Mouse (Mus musculus): Measurements from ENCODE around the gene Pola2. TPM values are rescaled to one million over a fixed set of nuclear protein-coding genes. Genes with fewer than 3 reads are reported as not detected.

Pola2 gene
- total and polyA plus RNA-seq, 2 experiments from 2014 or later: 16.7 to 21.6 TPM

- no peaks in the 10 kb centered on the region for H3K36me3 ChIP-seq (ENCODE audit: insufficient read depth, low read length)
- TF ChIP-seq CTCF (IDR thresholded peaks at IDR 0.05): no peak
- peak within 1 kb of the TSS; percentile 69 for H3K4me3 ChIP-seq (ENCODE audit: low read depth, low read length)
- H3K27me3 ChIP-seq (ENCODE audit: insufficient read depth, low read length): no peaks in the 10 kb centered on the region
- no peaks in the 10 kb centered on the region; the same call in 1 of the 2 replicates for H3K4me1 ChIP-seq (ENCODE audit: insufficient read depth, low read length)
- ATAC-seq (ENCODE audit: low FRiP score) (peak; percentile 90), DNase-seq (ENCODE audit: low spot score) (peak; percentile 96)
- WGBS: under 1% methylated on average over 18 of the region's 18 CpGs
- peak within 1 kb of the TSS; percentile 76 for H3K27ac ChIP-seq (ENCODE audit: low read depth, low read length)
- no peaks in the 10 kb centered on the region for H3K9me3 ChIP-seq (ENCODE audit: low read length)
- H3K4me2 ChIP-seq (ENCODE audit: low read depth, low read length, poor library complexity, severe bottlenecking): peak within 1 kb of the TSS; percentile 71
- H3K9ac ChIP-seq (replicated peaks; ENCODE audit: low read length, poor library complexity, severe bottlenecking): peak within 1 kb of the TSS; percentile 73
Measured at GRCm38 (mm10) chr19:5924713-5925093, 39.3 kb downstream of the Pola2 start, which contains the start of gene Cdc42ep2. TSS of gene Cdc42ep2 (minus strand) at chr19:5924816.

GRCm38 (mm10) chr19:5923990-5924712 lies 39.9 kb downstream of the Pola2 start:
- peak overlapping the region; percentile 76 for H3K27ac ChIP-seq (ENCODE audit: low read depth, low read length)
- H3K9ac ChIP-seq (replicated peaks; ENCODE audit: low read length, poor library complexity, severe bottlenecking): peak overlapping the region; percentile 73
- H3K4me2 ChIP-seq (ENCODE audit: low read depth, low read length, poor library complexity, severe bottlenecking): peak overlapping the region; percentile 71
- H3K9me3 ChIP-seq (ENCODE audit: low read length): no peaks in the 10 kb centered on the region
- H3K36me3 ChIP-seq (ENCODE audit: insufficient read depth, low read length): no peaks in the 10 kb centered on the region
- no peaks in the 10 kb centered on the region; the same call in 1 of the 2 replicates for H3K4me1 ChIP-seq (ENCODE audit: insufficient read depth, low read length)
- ATAC-seq (ENCODE audit: low FRiP score) (peak; percentile 80), DNase-seq (ENCODE audit: low spot score) (peak; percentile 95)
- peak; percentile 86 for TF ChIP-seq CTCF (IDR thresholded peaks at IDR 0.05)
- WGBS: under 1% methylated on average over 38 of the region's 38 CpGs
- peak overlapping the region; percentile 69 for H3K4me3 ChIP-seq (ENCODE audit: low read depth, low read length)
- H3K27me3 ChIP-seq (ENCODE audit: insufficient read depth, low read length): no peaks in the 10 kb centered on the region

GRCm38 (mm10) chr19:5922963-5923362 lies 41.0 kb downstream of the Pola2 start:
- no peak for TF ChIP-seq CTCF (IDR thresholded peaks at IDR 0.05)
- ATAC-seq (ENCODE audit: low FRiP score) (no peak), DNase-seq (ENCODE audit: low spot score) (no peak)
- Histone ChIP-seq H3K9ac (replicated peaks; ENCODE audit: low read length, poor library complexity, severe bottlenecking) (no peak overlapping the region), H3K4me2 (ENCODE audit: low read depth, low read length, poor library complexity, severe bottlenecking) (no peak overlapping the region), H3K4me3 (ENCODE audit: low read depth, low read length) (no peak overlapping the region), H3K4me1 (ENCODE audit: insufficient read depth, low read length) (no peaks in the 10 kb centered on the region; the same call in 1 of the 2 replicates), H3K27ac (ENCODE audit: low read depth, low read length) (no peak overlapping the region), H3K9me3 (ENCODE audit: low read length) (no peaks in the 10 kb centered on the region), H3K27me3 (ENCODE audit: insufficient read depth, low read length) (no peaks in the 10 kb centered on the region), H3K36me3 (ENCODE audit: insufficient read depth, low read length) (peaks cover 9% of the 10 kb centered on the region)
- 92% methylated on average over 3 of the region's 3 CpGs for WGBS

- DNase-seq (ENCODE audit: low spot score): no peak
- H3K4me3 ChIP-seq (ENCODE audit: low read depth, low read length): no peak overlapping the region
- 0 out of 2 replicates have a peak overlapping the region, but pooled peaks have one; percentile 24 for H3K9ac ChIP-seq (replicated peaks; ENCODE audit: low read length, poor library complexity, severe bottlenecking)
- WGBS: 77% methylated on average over 15 of the region's 15 CpGs
- no peaks in the 10 kb centered on the region; the same call in 1 of the 2 replicates for H3K4me1 ChIP-seq (ENCODE audit: insufficient read depth, low read length)
- no peak overlapping the region for H3K27ac ChIP-seq (ENCODE audit: low read depth, low read length)
- TF ChIP-seq CTCF (IDR thresholded peaks at IDR 0.05): no peak
- peaks cover 15% of the 10 kb centered on the region for H3K36me3 ChIP-seq (ENCODE audit: insufficient read depth, low read length)
- ATAC-seq (ENCODE audit: low FRiP score): no peak
- no peaks in the 10 kb centered on the region for H3K27me3 ChIP-seq (ENCODE audit: insufficient read depth, low read length)
- H3K9me3 ChIP-seq (ENCODE audit: low read length): no peaks in the 10 kb centered on the region
- peak overlapping the region; percentile 20 for H3K4me2 ChIP-seq (ENCODE audit: low read depth, low read length, poor library complexity, severe bottlenecking)
Measured at GRCm38 (mm10) chr19:5922119-5922942, 41.7 kb downstream of the Pola2 start.

- Histone ChIP-seq H3K27me3 (ENCODE audit: insufficient read depth, low read length) (no peaks in the 10 kb centered on the region), H3K4me1 (ENCODE audit: insufficient read depth, low read length) (no peaks in the 10 kb centered on the region; the same call in 1 of the 2 replicates), H3K36me3 (ENCODE audit: insufficient read depth, low read length) (peaks cover 21% of the 10 kb centered on the region), H3K9ac (replicated peaks; ENCODE audit: low read length, poor library complexity, severe bottlenecking) (0 out of 2 replicates have a peak overlapping the region, but pooled peaks have one; percentile 24), H3K4me2 (ENCODE audit: low read depth, low read length, poor library complexity, severe bottlenecking) (peak overlapping the region; percentile 20), H3K9me3 (ENCODE audit: low read length) (no peaks in the 10 kb centered on the region), H3K27ac (ENCODE audit: low read depth, low read length) (no peak overlapping the region), H3K4me3 (ENCODE audit: low read depth, low read length) (no peak overlapping the region)
- WGBS: 21% methylated on average over 9 of the region's 9 CpGs
- no peak for DNase-seq (ENCODE audit: low spot score)
- TF ChIP-seq CTCF (IDR thresholded peaks at IDR 0.05): no peak
- no peak for ATAC-seq (ENCODE audit: low FRiP score)
Measured at GRCm38 (mm10) chr19:5921715-5922114, 42.3 kb downstream of the Pola2 start.
